Mouse (Mus musculus): Measurements from ENCODE around the gene Nadk. TPM values are rescaled to one million over a fixed set of nuclear protein-coding genes. Genes with fewer than 3 reads are reported as not detected.

Gene Nadk
- 45.9 to 60.5 TPM (median 47.9 TPM) in 4 replicates for total RNA-seq (2023)

DNA sequence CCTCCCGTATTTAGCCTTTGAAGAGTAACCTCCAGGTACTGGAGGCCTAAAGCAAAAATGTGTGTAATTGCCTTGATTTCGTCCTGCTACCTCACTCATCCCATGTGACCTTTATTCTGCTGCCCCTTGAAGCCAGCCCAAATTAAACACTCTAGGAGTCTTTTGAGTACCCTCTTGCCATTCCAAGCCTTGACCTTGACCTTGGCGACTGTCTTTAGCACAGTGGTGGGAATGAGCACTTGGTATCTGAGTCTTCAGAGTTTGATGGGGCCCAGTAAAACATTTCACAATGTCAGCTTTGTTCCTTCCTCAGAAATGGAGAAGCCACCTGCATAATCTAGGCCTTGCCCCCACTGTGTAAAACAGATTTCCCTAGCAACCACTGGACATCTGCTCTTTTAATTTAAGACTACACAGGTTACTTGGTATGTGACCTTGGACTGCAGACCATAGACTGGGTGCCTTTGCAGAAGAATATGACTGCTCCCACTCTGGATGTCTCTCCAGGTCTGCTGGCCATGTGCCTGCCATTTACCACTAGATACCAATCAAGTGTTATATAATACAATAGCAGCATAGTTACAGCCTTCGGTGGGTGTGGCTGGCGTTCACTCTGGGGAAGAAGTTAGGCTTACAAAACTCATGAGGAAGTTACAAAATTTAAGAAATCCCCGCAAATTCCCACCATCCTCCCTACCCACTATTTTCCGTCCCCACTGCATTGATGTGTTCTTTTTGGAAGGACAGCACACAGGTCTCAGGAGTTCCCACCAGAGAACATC, at the start of gene Nadk:
TSS of gene Nadk (plus strand) at position 718 of the 782 bp plus-strand sequence.

DNA sequence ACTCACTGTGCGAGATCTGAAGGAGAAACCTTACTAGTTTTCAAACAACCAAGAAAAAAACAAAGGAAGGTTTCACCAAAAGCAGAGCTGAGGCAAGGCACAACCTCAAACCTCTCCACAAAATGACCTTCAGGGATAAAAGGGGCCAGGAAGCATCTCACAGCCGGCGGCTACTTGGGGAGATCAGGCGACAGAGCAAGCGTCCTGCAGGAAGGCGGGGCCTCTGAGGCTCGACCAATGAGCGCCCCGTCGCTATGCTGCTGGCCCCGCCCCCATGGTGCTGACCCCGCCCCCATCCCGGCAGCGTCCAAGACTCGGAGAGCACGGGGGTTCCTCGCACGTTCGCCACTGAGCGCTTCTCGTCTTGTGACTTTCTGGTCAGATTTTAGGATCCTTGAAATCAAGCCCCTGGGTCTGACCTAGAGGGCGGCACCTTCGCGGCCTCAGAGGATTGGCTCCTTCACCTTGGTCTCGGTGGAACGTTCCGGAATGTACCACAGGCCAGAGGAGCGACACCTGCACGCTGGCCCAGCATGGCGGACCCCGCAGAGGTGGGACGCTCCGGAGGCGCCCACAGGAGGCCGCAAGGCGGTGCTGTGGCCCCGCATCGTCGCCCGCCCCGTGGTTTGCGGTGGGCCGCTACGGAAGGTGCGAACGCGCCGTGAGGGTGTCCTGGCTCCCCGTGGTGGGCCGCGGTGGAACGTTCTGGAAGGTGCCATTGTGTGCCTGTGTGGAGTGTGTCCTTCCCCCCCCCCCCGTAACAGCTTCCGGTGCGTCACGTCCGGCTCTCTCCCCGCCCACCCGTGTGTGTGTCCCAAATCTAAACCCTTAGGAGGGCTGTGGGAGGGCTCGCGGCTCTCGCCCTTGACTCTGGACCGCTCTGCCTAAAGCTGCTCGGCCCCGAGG, 39.2 kb downstream of the Nadk start, which contains the start of gene Slc35e2:
TSS of gene Slc35e2 (plus strand) at position 326 of the 906 bp plus-strand sequence.

DNA sequence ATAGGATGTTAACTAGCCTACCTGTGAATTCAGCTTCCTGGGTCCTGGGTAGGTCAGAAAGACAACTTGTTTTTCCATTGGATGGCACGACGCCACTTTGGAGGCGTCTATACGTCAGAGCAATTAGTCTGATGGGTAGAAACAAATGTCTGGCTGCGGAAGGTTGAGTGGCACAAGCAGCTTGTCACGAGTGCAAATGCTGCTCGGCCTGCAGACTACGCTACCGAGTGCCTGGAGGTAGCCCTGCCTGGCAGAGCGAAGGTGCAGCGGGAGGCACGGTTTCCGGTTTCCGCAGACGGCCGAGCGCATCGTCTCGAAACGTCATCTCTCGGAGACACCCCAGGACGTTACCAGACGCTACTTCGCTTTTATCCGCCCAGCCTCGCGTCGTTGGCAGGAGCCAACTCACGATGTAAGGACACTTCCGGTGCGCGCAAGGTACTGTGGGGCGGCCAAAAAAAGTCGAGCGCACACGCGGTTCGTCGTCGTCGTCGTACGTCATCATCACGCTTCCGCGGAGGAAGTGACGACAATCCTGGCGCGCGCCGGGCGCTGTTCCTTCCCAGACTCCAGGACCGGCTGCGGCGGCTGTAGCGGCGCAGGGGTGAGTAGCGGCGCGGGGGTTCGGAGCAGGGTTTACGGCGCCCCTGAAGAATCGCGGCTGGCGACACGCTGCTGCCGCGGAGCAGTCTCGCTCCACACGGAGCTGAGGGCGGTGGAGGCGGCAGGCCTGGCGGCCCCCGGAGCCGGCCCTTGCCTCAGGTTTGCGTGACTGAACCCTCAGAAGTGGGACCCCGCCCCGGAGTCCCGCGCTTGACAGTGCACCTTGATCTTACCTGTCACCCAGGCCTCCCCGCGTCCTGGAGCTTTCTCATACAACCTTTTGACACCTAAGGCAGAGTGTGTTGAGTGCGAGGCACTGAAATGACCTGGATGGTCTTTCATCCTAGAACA, 62.4 kb downstream of the Nadk start, which contains the start of gene Cdk11b:
TSS of gene Cdk11b (plus strand) at position 517 of the 954 bp plus-strand sequence.

Other genes starting within 250 kb of the Nadk start
- gene Prkcz, start 201.0 kb upstream of the Nadk start, total RNA-seq (2023): 5.7 to 8.7 TPM (median 6.1 TPM) in 4 replicates
- gene Gabrd, start 164.3 kb upstream of the Nadk start, total RNA-seq (2023): not detected in 4 replicates
- 0.21 to 0.47 TPM in 2 of 4 replicates, not detected in the others for gene Cfap74, start 153.2 kb upstream of the Nadk start, total RNA-seq (2023)
- gene Tmem52, start 93.3 kb upstream of the Nadk start, total RNA-seq (2023): not detected in 4 replicates
- gene Gnb1, start 71.0 kb upstream of the Nadk start, total RNA-seq (2023): 248 to 277 TPM (median 264 TPM) in 4 replicates
- gene Slc35e2, start 39.0 kb downstream of the Nadk start, total RNA-seq (2023): 29.8 to 32.3 TPM (median 30.3 TPM) in 4 replicates
- 154 to 176 TPM (median 160 TPM) in 4 replicates for gene Cdk11b, start 62.5 kb downstream of the Nadk start, total RNA-seq (2023)
- not detected in 4 replicates for gene Gm10563, start 83.0 kb downstream of the Nadk start, total RNA-seq (2023)
- gene Mmp23, start 91.0 kb downstream of the Nadk start, total RNA-seq (2023): not detected in 4 replicates
- 32.6 to 38.9 TPM (median 36.1 TPM) in 4 replicates for gene Mib2, start 106.8 kb downstream of the Nadk start, total RNA-seq (2023)
- gene Fndc10, start 132.0 kb downstream of the Nadk start, total RNA-seq (2023): 3.5 to 4.2 TPM (median 3.5 TPM) in 4 replicates
- gene Ssu72, start 142.4 kb downstream of the Nadk start, total RNA-seq (2023): 73.6 to 87.0 TPM (median 79.3 TPM) in 4 replicates
- gene Tmem240, start 172.4 kb downstream of the Nadk start, total RNA-seq (2023): 0.27 to 0.60 TPM (median 0.51 TPM) in 4 replicates
- gene Atad3a, start 198.7 kb downstream of the Nadk start, total RNA-seq (2023): 43.7 to 60.2 TPM (median 50.2 TPM) in 4 replicates
- gene Vwa1, start 212.3 kb downstream of the Nadk start, total RNA-seq (2023): 0.14 TPM in 1 of 4 replicates, not detected in the others
- not detected in 4 replicates for gene Tmem88b, start 223.5 kb downstream of the Nadk start, total RNA-seq (2023)
- not detected in 4 replicates for gene Ankrd65, start 228.1 kb downstream of the Nadk start, total RNA-seq (2023)
- gene Mrpl20, start 240.5 kb downstream of the Nadk start, total RNA-seq (2023): 33.6 to 45.8 TPM (median 44.3 TPM) in 4 replicates